Mouse (Mus musculus): Measurements from ENCODE around the gene Ubash3b. TPM values are rescaled to one million over a fixed set of nuclear protein-coding genes. Genes with fewer than 3 reads are reported as not detected.
A peak's percentile ranks its signal among the peaks of the same experiment; 100 is the strongest.

The Ubash3b gene
- polyA plus RNA-seq, 1 experiment from 2014 or later, result 29.7 TPM

DNA sequence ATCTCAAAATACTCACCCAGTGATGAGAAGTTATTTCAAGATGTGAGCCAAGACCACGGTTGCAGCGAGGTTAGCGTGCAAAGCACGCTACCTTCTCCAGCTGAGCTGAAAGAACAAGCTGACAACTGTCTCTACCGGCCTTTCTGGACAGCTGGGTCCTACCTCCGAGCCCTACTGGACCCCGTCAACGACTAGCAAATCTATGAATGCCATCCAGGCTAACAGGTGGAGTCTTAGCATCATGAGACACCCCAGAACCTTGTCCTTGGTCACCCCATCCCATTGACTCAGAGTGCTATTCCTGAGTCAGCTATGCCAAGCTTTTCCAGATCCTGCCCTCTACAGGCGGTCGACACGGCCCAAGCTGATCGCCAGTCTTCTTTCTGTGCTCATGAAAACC is 69.5 kb downstream of the Ubash3b start:
- no peak overlapping the region for H3K4me3 ChIP-seq (ENCODE audit: low read length)
- H3K27me3 ChIP-seq (replicated peaks; ENCODE audit: control insufficient read depth, insufficient read depth, low read length), result no peaks in the 10 kb centered on the region
- no peak for ATAC-seq
- H3K9me3 ChIP-seq (ENCODE audit: control insufficient read depth, low read length), result no peaks in the 10 kb centered on the region
- H3K4me1 ChIP-seq (ENCODE audit: control insufficient read depth, insufficient read depth, low read depth, low read length), result no peaks in the 10 kb centered on the region
- H3K36me3 ChIP-seq (ENCODE audit: control insufficient read depth, insufficient read depth, low read length), result no peaks in the 10 kb centered on the region
- no peak overlapping the region for H3K4me2 ChIP-seq (ENCODE audit: low read length)
- H3K9ac ChIP-seq (ENCODE audit: low read depth, low read length), result no peak overlapping the region
- 93% methylated on average over 12 of the region's 12 CpGs for WGBS
- no peak overlapping the region for H3K27ac ChIP-seq (ENCODE audit: low read depth, low read length)

GRCm38 (mm10) chr9:41091187-41091586 is 70.3 kb downstream of the Ubash3b start:
- Histone ChIP-seq H3K9me3 (ENCODE audit: control insufficient read depth, low read length) (no peaks in the 10 kb centered on the region), H3K27me3 (replicated peaks; ENCODE audit: control insufficient read depth, insufficient read depth, low read length) (no peaks in the 10 kb centered on the region), H3K27ac (ENCODE audit: low read depth, low read length) (no peak overlapping the region), H3K4me1 (ENCODE audit: control insufficient read depth, insufficient read depth, low read depth, low read length) (no peaks in the 10 kb centered on the region), H3K4me3 (ENCODE audit: low read length) (no peak overlapping the region), H3K9ac (ENCODE audit: low read depth, low read length) (no peak overlapping the region), H3K36me3 (ENCODE audit: control insufficient read depth, insufficient read depth, low read length) (no peaks in the 10 kb centered on the region), H3K4me2 (ENCODE audit: low read length) (no peak overlapping the region)
- no peak for ATAC-seq
- WGBS, result 85% methylated on average over 7 of the region's 7 CpGs

DNA sequence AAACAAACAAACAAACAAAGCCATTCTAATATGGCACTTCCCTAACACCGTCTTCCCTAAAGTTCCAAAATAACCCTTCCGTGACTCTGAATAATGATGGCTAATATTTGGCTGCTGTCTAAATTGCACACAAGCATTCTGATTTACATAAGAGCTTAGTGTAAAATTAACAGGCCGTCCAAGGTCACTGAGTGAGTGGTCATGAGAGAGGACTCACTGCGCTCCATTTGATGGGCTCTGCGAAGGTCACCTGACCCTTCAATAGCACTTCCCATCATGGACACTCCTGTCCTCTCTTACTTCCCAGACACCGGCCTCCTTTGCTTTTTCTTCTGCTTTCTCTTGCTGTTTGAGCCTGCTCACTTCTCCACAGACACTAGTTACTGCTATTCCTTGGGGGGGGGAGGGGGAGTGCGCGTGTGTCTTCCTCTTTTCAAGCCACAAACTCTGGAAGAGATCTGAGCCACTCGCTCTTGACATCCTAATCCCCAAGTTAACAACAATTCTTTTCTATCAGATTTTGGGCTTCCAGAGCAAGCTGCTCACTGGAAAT is 73.6 kb downstream of the Ubash3b start:
- no peak overlapping the region for H3K4me3 ChIP-seq (ENCODE audit: low read length)
- WGBS, result 82% methylated on average over 9 of the region's 9 CpGs
- no peak overlapping the region for H3K27ac ChIP-seq (ENCODE audit: low read depth, low read length)
- H3K27me3 ChIP-seq (replicated peaks; ENCODE audit: control insufficient read depth, insufficient read depth, low read length), result no peaks in the 10 kb centered on the region
- no peaks in the 10 kb centered on the region for H3K9me3 ChIP-seq (ENCODE audit: control insufficient read depth, low read length)
- no peak for ATAC-seq
- no peak overlapping the region for H3K9ac ChIP-seq (ENCODE audit: low read depth, low read length)
- H3K4me1 ChIP-seq (ENCODE audit: control insufficient read depth, insufficient read depth, low read depth, low read length), result peaks cover 10% of the 10 kb centered on the region
- no peak overlapping the region for H3K4me2 ChIP-seq (ENCODE audit: low read length)
- H3K36me3 ChIP-seq (ENCODE audit: control insufficient read depth, insufficient read depth, low read length), result no peaks in the 10 kb centered on the region

GRCm38 (mm10) chr9:41084191-41084901 is 77.2 kb downstream of the Ubash3b start:
- 42% methylated on average over 11 of the region's 11 CpGs for WGBS
- H3K4me1 ChIP-seq (ENCODE audit: control insufficient read depth, insufficient read depth, low read depth, low read length), result peaks cover 10% of the 10 kb centered on the region
- no peaks in the 10 kb centered on the region for H3K9me3 ChIP-seq (ENCODE audit: control insufficient read depth, low read length)
- no peaks in the 10 kb centered on the region for H3K27me3 ChIP-seq (replicated peaks; ENCODE audit: control insufficient read depth, insufficient read depth, low read length)
- H3K4me2 ChIP-seq (ENCODE audit: low read length), result no peak overlapping the region
- peak; percentile 52 for ATAC-seq
- H3K4me3 ChIP-seq (ENCODE audit: low read length), result no peak overlapping the region
- H3K27ac ChIP-seq (ENCODE audit: low read depth, low read length), result no peak overlapping the region
- H3K9ac ChIP-seq (ENCODE audit: low read depth, low read length), result no peak overlapping the region
- no peaks in the 10 kb centered on the region for H3K36me3 ChIP-seq (ENCODE audit: control insufficient read depth, insufficient read depth, low read length)

DNA sequence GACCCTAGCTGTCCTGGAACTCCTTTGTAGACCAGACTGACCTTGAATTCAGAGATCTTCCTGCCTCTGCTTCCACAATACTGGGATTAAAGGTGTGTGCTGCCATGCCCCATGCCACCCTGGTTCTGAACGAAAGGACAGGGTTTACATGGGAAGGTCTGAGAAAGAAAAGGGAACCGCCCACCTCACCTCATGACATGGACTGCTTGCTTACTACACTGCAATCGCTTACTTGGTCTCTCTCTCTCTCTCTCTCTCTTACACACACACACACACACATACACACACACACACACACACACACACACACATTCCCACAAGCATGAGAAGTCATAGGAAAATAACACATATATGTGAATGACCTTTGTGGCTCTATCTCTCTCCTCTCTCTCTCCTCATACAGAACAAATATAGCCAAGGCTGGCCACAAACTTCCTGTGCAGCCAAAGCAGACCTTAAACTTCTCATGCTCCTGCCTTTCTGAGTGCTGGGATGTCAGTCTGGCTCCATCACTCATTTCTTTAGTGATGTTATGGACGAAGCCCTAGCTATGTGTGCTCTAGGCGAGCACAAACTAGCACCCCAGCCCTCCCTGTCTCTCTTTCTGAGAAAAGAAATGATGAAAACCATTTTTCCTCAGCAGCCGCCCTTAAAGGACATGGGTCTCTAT is 78.0 kb downstream of the Ubash3b start:
- no peak overlapping the region for H3K4me3 ChIP-seq (ENCODE audit: low read length)
- no peak overlapping the region for H3K4me2 ChIP-seq (ENCODE audit: low read length)
- no peak overlapping the region for H3K27ac ChIP-seq (ENCODE audit: low read depth, low read length)
- H3K4me1 ChIP-seq (ENCODE audit: control insufficient read depth, insufficient read depth, low read depth, low read length), result peaks cover 12% of the 10 kb centered on the region
- 88% methylated on average over 6 of the region's 6 CpGs for WGBS
- no peaks in the 10 kb centered on the region for H3K27me3 ChIP-seq (replicated peaks; ENCODE audit: control insufficient read depth, insufficient read depth, low read length)
- H3K36me3 ChIP-seq (ENCODE audit: control insufficient read depth, insufficient read depth, low read length), result no peaks in the 10 kb centered on the region
- no peaks in the 10 kb centered on the region for H3K9me3 ChIP-seq (ENCODE audit: control insufficient read depth, low read length)
- H3K9ac ChIP-seq (ENCODE audit: low read depth, low read length), result no peak overlapping the region
- no peak for ATAC-seq

- Histone ChIP-seq H3K4me1 (ENCODE audit: control insufficient read depth, insufficient read depth, low read depth, low read length) (peaks cover 17% of the 10 kb centered on the region), H3K27me3 (replicated peaks; ENCODE audit: control insufficient read depth, insufficient read depth, low read length) (no peaks in the 10 kb centered on the region), H3K4me3 (ENCODE audit: low read length) (no peak overlapping the region), H3K36me3 (ENCODE audit: control insufficient read depth, insufficient read depth, low read length) (no peaks in the 10 kb centered on the region), H3K9ac (ENCODE audit: low read depth, low read length) (no peak overlapping the region), H3K9me3 (ENCODE audit: control insufficient read depth, low read length) (no peaks in the 10 kb centered on the region), H3K4me2 (ENCODE audit: low read length) (no peak overlapping the region), H3K27ac (ENCODE audit: low read depth, low read length) (no peak overlapping the region)
- no peak for ATAC-seq
- 80% methylated on average over 3 of the region's 3 CpGs for WGBS
Observed at GRCm38 (mm10) chr9:41082891-41083290, 78.6 kb downstream of the Ubash3b start.

DNA sequence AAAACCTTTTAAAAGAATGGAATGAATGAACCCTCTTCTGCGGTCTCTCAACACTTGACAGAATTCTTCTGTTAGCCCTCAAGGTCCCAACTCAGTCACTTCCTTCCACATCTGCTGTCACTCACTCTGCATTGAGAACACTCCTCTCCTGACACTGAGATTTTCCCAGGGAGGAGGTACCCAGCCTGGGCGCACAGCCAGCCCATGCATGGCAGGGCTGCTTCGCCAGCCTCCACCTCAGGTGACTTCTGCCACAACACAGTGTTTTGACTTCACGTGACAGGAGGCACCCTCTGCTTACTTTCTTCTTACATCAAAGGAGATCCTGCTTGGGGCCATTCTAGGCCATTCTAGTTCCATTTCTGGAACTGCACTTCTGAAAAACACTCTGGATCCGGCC is 80.6 kb downstream of the Ubash3b start:
- no peak overlapping the region for H3K4me3 ChIP-seq (ENCODE audit: low read length)
- no peaks in the 10 kb centered on the region for H3K36me3 ChIP-seq (ENCODE audit: control insufficient read depth, insufficient read depth, low read length)
- H3K27me3 ChIP-seq (replicated peaks; ENCODE audit: control insufficient read depth, insufficient read depth, low read length), result no peaks in the 10 kb centered on the region
- H3K27ac ChIP-seq (ENCODE audit: low read depth, low read length), result no peak overlapping the region
- 79% methylated on average over 5 of the region's 5 CpGs for WGBS
- ATAC-seq, result no peak
- H3K4me1 ChIP-seq (ENCODE audit: control insufficient read depth, insufficient read depth, low read depth, low read length), result peaks cover 22% of the 10 kb centered on the region
- no peak overlapping the region for H3K9ac ChIP-seq (ENCODE audit: low read depth, low read length)
- no peak overlapping the region for H3K4me2 ChIP-seq (ENCODE audit: low read length)
- H3K9me3 ChIP-seq (ENCODE audit: control insufficient read depth, low read length), result no peaks in the 10 kb centered on the region

DNA sequence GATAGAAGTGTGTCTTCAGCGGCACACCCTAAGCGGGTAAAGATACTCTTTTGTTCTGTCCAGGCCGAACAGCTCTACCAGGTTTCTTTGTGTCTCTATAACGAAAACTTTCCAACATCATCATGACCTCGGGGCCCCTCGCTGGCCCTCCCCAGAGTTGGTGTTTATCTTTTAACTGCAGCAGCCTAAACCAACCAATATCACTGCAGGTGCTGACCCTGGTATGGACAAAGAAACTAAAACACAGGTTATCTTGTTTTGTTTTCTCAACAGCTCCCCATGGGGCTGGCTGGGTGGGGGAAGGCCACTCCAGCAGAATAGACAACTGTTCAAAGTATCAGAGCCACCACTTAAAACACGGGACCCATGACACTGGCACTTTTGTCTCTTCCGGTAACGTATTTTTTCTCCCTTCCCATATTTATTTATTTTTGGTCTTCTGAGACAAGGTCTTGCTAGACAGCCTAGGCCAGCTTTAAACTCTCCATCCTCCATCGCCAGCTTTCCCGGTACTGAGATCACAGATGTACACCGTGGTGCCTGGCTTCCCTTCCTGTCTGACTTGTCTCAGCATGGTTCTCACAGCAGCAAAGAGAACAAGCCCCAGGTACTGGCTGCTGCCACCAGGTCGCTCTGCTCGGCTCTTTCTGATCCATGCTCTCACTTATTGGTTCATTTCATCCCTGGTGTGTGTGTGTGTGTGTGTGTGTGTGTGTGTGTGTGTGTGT is 81.9 kb downstream of the Ubash3b start:
- Histone ChIP-seq H3K4me2 (ENCODE audit: low read length) (no peak overlapping the region), H3K27me3 (replicated peaks; ENCODE audit: control insufficient read depth, insufficient read depth, low read length) (no peaks in the 10 kb centered on the region), H3K36me3 (ENCODE audit: control insufficient read depth, insufficient read depth, low read length) (no peaks in the 10 kb centered on the region), H3K9ac (ENCODE audit: low read depth, low read length) (no peak overlapping the region), H3K4me3 (ENCODE audit: low read length) (no peak overlapping the region), H3K4me1 (ENCODE audit: control insufficient read depth, insufficient read depth, low read depth, low read length) (peaks cover 19% of the 10 kb centered on the region), H3K27ac (ENCODE audit: low read depth, low read length) (no peak overlapping the region), H3K9me3 (ENCODE audit: control insufficient read depth, low read length) (no peaks in the 10 kb centered on the region)
- WGBS, result 70% methylated on average over 14 of the region's 14 CpGs
- ATAC-seq, result no peak

DNA sequence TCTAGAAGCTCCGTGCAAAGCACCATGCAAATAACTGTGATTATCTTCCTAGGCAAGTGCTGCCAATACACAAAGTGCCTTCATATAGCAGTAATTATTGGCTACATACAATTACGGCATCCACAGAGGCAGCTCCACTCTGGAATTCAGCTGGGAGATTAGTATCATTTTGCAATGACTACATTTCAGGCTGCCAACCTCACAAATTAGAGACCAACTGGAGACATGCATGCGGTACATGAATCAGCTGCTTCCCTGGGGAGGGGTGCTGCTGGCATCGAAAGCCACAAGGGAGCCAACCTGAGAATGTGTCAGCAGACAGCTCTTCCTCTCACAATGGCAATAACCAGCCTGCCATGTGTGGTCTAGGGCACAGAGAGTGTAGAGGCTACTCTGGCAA is 83.3 kb downstream of the Ubash3b start:
- no peaks in the 10 kb centered on the region for H3K36me3 ChIP-seq (ENCODE audit: control insufficient read depth, insufficient read depth, low read length)
- ATAC-seq, result peak; percentile 34; the same call in 1 of the 2 replicates
- WGBS, result 43% methylated on average over 4 of the region's 4 CpGs
- no peaks in the 10 kb centered on the region for H3K9me3 ChIP-seq (ENCODE audit: control insufficient read depth, low read length)
- H3K27ac ChIP-seq (ENCODE audit: low read depth, low read length), result peak overlapping the region; percentile 55; the same call in 1 of the 2 replicates
- no peak overlapping the region for H3K4me3 ChIP-seq (ENCODE audit: low read length)
- no peaks in the 10 kb centered on the region for H3K27me3 ChIP-seq (replicated peaks; ENCODE audit: control insufficient read depth, insufficient read depth, low read length)
- H3K4me2 ChIP-seq (ENCODE audit: low read length), result no peak overlapping the region
- H3K4me1 ChIP-seq (ENCODE audit: control insufficient read depth, insufficient read depth, low read depth, low read length), result peaks cover 11% of the 10 kb centered on the region
- no peak overlapping the region for H3K9ac ChIP-seq (ENCODE audit: low read depth, low read length)
